Mouse (Mus musculus) heart, embryonic 16.5 days (tissue): ENCODE data around the gene Tbc1d2b. TPM values are rescaled to one million over a fixed set of nuclear protein-coding genes. Genes with fewer than 3 reads are reported as not detected.

Experiments used
- ATAC-seq: fragments of 200-750 bp; cut with Nextera tagmentation; replicated peaks from 2 replicates; pipeline ENCODE4 v1.8.0; 2017; ENCODE audit warnings: moderate number of reproducible peaks; ENCODE audit not compliant: insufficient read depth, low FRiP score; ENCODE audit errors: extremely low read depth
- H3K27ac ChIP-seq: fragments of 300-500 bp; sonication (generic); 2 replicates; pipeline ENCODE4 v1.5.1; 2014; ENCODE audit warnings: mild to moderate bottlenecking, low read length, control low read depth, moderate library complexity
- H3K27me3 ChIP-seq: fragments of 300-500 bp; sonication (generic); 2 replicates; pipeline ENCODE4 v1.6.1; 2014; ENCODE audit warnings: low read length, mixed read lengths; ENCODE audit not compliant: control insufficient read depth, insufficient read depth
- H3K36me3 ChIP-seq: fragments of 300-500 bp; sonication (generic); 2 replicates; pipeline ENCODE4 v1.6.1; 2014; ENCODE audit not compliant: control insufficient read depth, insufficient read depth
- H3K4me1 ChIP-seq: fragments of 300-500 bp; sonication (generic); 2 replicates; pipeline ENCODE4 v1.6.1; 2014; ENCODE audit warnings: low read length, mixed read lengths; ENCODE audit not compliant: control insufficient read depth, insufficient read depth
- H3K4me2 ChIP-seq: fragments of 300-500 bp; sonication (generic); 2 replicates; pipeline ENCODE4 v1.6.1; 2014; ENCODE audit warnings: low read depth, mild to moderate bottlenecking, control low read depth, low read length
- H3K4me3 ChIP-seq: fragments of 300-500 bp; sonication (generic); 2 replicates; pipeline ENCODE4 v1.5.1; 2014; ENCODE audit warnings: mild to moderate bottlenecking, control low read depth, low read length
- H3K9ac ChIP-seq: fragments of 300-500 bp; sonication (generic); 2 replicates; pipeline ENCODE4 v1.6.1; 2014; ENCODE audit warnings: low read length, control low read depth
- H3K9me3 ChIP-seq: fragments of 300-500 bp; sonication (generic); replicated peaks from 2 replicates; pipeline ENCODE4 v1.6.1; 2016; ENCODE audit warnings: low read length; ENCODE audit not compliant: control insufficient read depth
- WGBS: fragments of 180-500 bp; shearing (Covaris S2); extraction: QIAGEN DNeasy Blood & Tissue Kit; methylation state at CpG from one replicate; pipeline ENCODE4 v1.1.7; 2014; 5-methylcytosine and 5-hydroxymethylcytosine counted together
- polyA plus RNA-seq: library from polyadenylated mRNA; unstranded; fragments of >200 nt; fragmentation: Nextera tagmentation; extraction: Ambion mirVana; gene quantifications from 2 replicates; pipeline ENCODE4 v1.2.1, GENCODE M21; 2015

The Tbc1d2b gene
- polyA plus RNA-seq, 1 experiment from 2014 or later: 6.9 TPM

DNA sequence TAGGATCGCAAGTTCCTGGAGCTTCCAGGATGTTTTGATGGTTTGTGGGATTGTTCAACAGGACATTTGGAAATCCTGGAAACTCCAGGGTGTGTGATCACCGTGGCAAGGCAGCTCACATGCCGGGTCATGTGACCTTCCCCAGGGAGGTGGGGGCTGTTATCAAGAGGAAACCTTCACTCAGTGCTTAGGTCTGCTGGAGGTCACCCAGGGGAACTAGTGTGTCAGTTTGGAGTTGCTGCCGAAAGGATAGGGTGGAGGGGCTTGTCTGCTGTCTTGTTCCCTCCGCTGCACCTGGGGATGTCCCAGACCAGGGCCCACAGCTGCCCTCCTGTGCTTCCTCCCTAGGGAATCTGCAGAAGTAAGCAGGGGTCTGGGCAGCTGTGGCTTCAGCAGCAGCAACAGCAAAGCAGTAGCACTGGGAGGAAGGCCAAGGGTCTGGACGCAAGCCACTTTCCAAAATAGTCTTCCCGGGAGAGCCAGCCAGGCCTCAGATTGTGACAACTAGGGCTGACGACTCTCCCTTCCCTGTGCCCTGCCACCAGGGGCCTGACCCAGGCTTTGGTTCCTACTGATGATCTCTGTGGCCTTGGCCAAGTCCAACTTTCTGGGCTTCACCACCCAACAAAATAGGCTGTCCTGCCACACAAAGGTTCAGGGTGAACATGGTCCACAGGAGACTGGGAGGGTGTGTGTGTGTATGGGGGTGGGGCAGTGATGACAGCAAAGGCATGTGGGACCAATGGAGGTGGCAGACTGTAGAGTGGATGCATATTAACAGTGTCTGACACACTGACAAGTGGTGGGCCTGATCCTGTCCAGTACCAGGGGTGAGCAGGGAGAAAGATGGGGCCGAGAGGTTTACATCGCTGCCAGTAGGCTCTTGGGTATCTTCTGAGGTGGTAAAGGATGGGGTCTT is 71.8 kb downstream of the Tbc1d2b start:
- Histone ChIP-seq H3K9me3 (no peaks in the 10 kb centered on the region), H3K4me2 (peak overlapping the region; percentile 45; the same call in 1 of the 2 replicates), H3K4me3 (no peak overlapping the region), H3K36me3 (0 out of 2 replicates have a peak, but pooled peaks cover under 1% of the 10 kb centered on the region), H3K27ac (peak overlapping the region; percentile 90), H3K4me1 (peaks cover 25% of the 10 kb centered on the region), H3K27me3 (no peaks in the 10 kb centered on the region), H3K9ac (0 out of 2 replicates have a peak overlapping the region, but pooled peaks have one; percentile 12)
- WGBS: 28% methylated on average over 10 of the region's 10 CpGs
- ATAC-seq: peak; percentile 85

DNA sequence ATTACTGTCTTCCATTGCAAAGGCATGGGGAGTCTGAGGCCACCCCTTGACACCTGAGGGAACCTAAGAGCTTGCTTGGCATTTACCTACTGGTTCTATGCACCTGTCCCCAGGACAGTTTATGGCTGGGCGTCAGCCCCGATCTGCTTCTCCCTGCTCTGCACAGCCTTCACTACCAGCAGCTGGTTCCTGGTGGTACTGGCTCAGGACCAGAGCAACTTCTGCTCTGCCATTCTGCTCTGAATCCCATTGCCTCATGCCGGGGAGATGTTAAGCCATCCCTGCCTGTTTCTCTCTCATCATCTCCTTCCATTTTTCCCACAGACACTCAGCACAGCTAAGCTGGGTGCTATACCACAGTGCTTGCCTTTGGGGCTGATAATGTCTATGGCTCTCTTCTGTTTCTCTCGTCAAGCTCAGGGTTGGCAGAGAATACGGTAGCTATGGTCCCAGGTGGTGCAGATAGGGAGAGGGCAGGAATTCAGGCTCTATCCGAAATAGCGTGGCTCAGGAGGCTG is 72.7 kb downstream of the Tbc1d2b start:
- Histone ChIP-seq H3K9ac (0 out of 2 replicates have a peak overlapping the region, but pooled peaks have one; percentile 12), H3K4me2 (peak overlapping the region; percentile 45; the same call in 1 of the 2 replicates), H3K27ac (peak overlapping the region; percentile 90), H3K27me3 (no peaks in the 10 kb centered on the region), H3K36me3 (no peaks in the 10 kb centered on the region), H3K4me3 (no peak overlapping the region), H3K9me3 (no peaks in the 10 kb centered on the region), H3K4me1 (peaks cover 25% of the 10 kb centered on the region)
- ATAC-seq: no peak
- 55% methylated on average over 7 of the region's 7 CpGs for WGBS

GRCm38 (mm10) chr9:90197116-90197665 is 73.4 kb downstream of the Tbc1d2b start:
- H3K27me3 ChIP-seq: no peaks in the 10 kb centered on the region
- H3K4me1 ChIP-seq: peaks cover 25% of the 10 kb centered on the region
- H3K27ac ChIP-seq: no peak overlapping the region
- no peak overlapping the region for H3K4me2 ChIP-seq
- H3K36me3 ChIP-seq: no peaks in the 10 kb centered on the region
- no peak overlapping the region for H3K4me3 ChIP-seq
- no peak for ATAC-seq
- WGBS: 77% methylated on average over 7 of the region's 7 CpGs
- H3K9ac ChIP-seq: no peak overlapping the region
- no peaks in the 10 kb centered on the region for H3K9me3 ChIP-seq

DNA sequence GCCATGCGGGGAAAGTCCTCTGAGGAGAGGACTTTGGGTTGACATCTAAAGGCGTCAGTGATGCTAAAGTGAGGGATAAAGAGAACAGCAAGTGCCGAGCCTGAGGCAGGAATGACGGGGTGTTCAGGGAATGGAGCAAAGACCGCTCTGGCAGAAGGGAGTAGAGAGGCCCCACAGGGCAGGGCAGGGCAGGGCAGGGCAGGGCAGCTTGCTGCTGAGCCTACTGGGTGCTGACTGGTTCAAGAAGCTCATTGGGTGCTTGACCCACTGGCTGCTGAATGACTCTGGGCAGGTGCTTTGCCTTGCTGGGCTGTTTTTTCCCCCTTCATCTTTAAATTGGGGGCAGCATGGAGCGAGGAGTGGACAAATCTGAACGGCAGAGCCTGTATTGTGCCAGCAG is 74.3 kb downstream of the Tbc1d2b start:
- 75% methylated on average over 7 of the region's 7 CpGs for WGBS
- H3K4me2 ChIP-seq: no peak overlapping the region
- no peaks in the 10 kb centered on the region for H3K27me3 ChIP-seq
- no peaks in the 10 kb centered on the region for H3K36me3 ChIP-seq
- H3K27ac ChIP-seq: no peak overlapping the region
- no peak for ATAC-seq
- no peak overlapping the region for H3K4me3 ChIP-seq
- no peaks in the 10 kb centered on the region for H3K9me3 ChIP-seq
- H3K4me1 ChIP-seq: peaks cover 25% of the 10 kb centered on the region
- H3K9ac ChIP-seq: no peak overlapping the region

GRCm38 (mm10) chr9:90195000-90195399 is 75.6 kb downstream of the Tbc1d2b start:
- Histone ChIP-seq H3K4me2 (no peak overlapping the region), H3K4me1 (peaks cover 27% of the 10 kb centered on the region)
- WGBS: 59% methylated on average over 10 of the region's 10 CpGs

DNA sequence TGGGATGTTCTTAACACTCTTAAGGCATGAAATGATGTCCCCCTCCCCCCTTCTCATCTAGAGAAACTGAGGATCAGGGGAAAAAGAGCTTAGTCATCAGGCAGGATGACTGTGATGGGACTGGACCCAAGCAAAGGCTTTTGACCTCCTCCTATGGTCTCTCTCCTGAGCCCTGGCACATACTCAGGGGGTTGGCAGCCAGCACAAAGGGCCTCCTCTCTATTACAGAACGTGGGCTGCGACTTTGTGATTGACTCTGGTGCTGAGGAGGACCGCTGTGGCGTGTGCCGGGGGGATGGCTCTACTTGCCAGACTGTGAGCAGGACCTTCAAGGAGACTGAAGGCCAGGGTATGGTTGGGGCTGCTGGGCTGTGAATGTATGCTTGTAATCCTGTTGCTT is 81.2 kb downstream of the Tbc1d2b start:
- H3K4me2 ChIP-seq: peak overlapping the region; percentile 29; the same call in 1 of the 2 replicates
- H3K9ac ChIP-seq: peak overlapping the region; percentile 32; the same call in 1 of the 2 replicates
- H3K27ac ChIP-seq: peak overlapping the region; percentile 87
- no peaks in the 10 kb centered on the region for H3K27me3 ChIP-seq
- peak; percentile 58 for ATAC-seq
- no peaks in the 10 kb centered on the region for H3K36me3 ChIP-seq
- H3K4me1 ChIP-seq: peaks cover 37% of the 10 kb centered on the region
- WGBS: 28% methylated on average over 5 of the region's 5 CpGs
- H3K9me3 ChIP-seq: no peaks in the 10 kb centered on the region
- no peak overlapping the region for H3K4me3 ChIP-seq

More at GRCm38 (mm10) chr9:90195000-90195399, 75.6 kb downstream of the Tbc1d2b start:
- Histone ChIP-seq H3K27me3 (no peaks in the 10 kb centered on the region), H3K9ac (no peak overlapping the region), H3K4me3 (no peak overlapping the region), H3K9me3 (no peaks in the 10 kb centered on the region), H3K27ac (no peak overlapping the region), H3K36me3 (no peaks in the 10 kb centered on the region)
- no peak for ATAC-seq

GRCm38 (mm10) chr9:90188893-90189292 is 81.7 kb downstream of the Tbc1d2b start:
- Histone ChIP-seq H3K4me2 (peak overlapping the region; percentile 29; the same call in 1 of the 2 replicates), H3K27ac (peak overlapping the region; percentile 87), H3K27me3 (no peaks in the 10 kb centered on the region), H3K36me3 (no peaks in the 10 kb centered on the region), H3K4me3 (no peak overlapping the region), H3K9me3 (no peaks in the 10 kb centered on the region), H3K4me1 (peaks cover 42% of the 10 kb centered on the region), H3K9ac (peak overlapping the region; percentile 28; the same call in 1 of the 2 replicates)
- ATAC-seq: 0 out of 2 replicates have a peak, but pooled peaks have one; percentile 8
- 30% methylated on average over 4 of the region's 4 CpGs for WGBS

GRCm38 (mm10) chr9:90185356-90185910 is 85.2 kb downstream of the Tbc1d2b start:
- H3K27me3 ChIP-seq: no peaks in the 10 kb centered on the region
- no peak overlapping the region for H3K9ac ChIP-seq
- ATAC-seq: no peak
- no peak overlapping the region for H3K4me3 ChIP-seq
- H3K4me1 ChIP-seq: peaks cover 64% of the 10 kb centered on the region
- H3K27ac ChIP-seq: no peak overlapping the region
- no peaks in the 10 kb centered on the region for H3K36me3 ChIP-seq
- H3K4me2 ChIP-seq: no peak overlapping the region
- WGBS: 86% methylated on average over 8 of the region's 8 CpGs
- no peaks in the 10 kb centered on the region for H3K9me3 ChIP-seq
